Mouse (Mus musculus) limb, embryonic 14.5 days (tissue): ENCODE measurements around the gene Il21r. TPM values are rescaled to one million over a fixed set of nuclear protein-coding genes. Genes with fewer than 3 reads are reported as not detected.

Experiments
- ATAC-seq: fragments of 200-750 bp; cut with Nextera tagmentation; 2 replicates; pipeline ENCODE4 v1.8.0; 2017; ENCODE audit warnings: low read depth, moderate number of reproducible peaks, moderate TSS enrichment; ENCODE audit not compliant: low FRiP score
- DNase-seq: peaks from one replicate; pipeline ENCODE4 v3.0.0-alpha.2; 2015; ENCODE audit warnings: low spot score
- H3K27ac ChIP-seq: fragments of 300-500 bp; sonication (generic); replicated peaks from 2 replicates; pipeline ENCODE4 v1.5.1; 2014; ENCODE audit warnings: low read depth, mild to moderate bottlenecking, low read length, moderate library complexity, mixed read lengths
- H3K27me3 ChIP-seq: fragments of 300-500 bp; sonication (generic); 2 replicates; pipeline ENCODE4 v1.6.1; 2014; ENCODE audit warnings: low read length, mixed read lengths; ENCODE audit not compliant: control insufficient read depth, insufficient read depth
- H3K36me3 ChIP-seq: fragments of 300-500 bp; sonication (generic); 2 replicates; pipeline ENCODE4 v1.6.1; 2014; ENCODE audit warnings: mild to moderate bottlenecking, low read length, moderate library complexity, mixed read lengths; ENCODE audit not compliant: control insufficient read depth, insufficient read depth
- H3K4me1 ChIP-seq: fragments of 300-500 bp; sonication (generic); 2 replicates; pipeline ENCODE4 v1.6.1; 2014; ENCODE audit warnings: antibody characterized with exemption, low read length, mixed read lengths; ENCODE audit not compliant: control insufficient read depth, insufficient read depth
- H3K4me2 ChIP-seq: fragments of 300-500 bp; sonication (generic); replicated peaks from 2 replicates; pipeline ENCODE4 v1.6.1; 2014; ENCODE audit warnings: low read depth, mild to moderate bottlenecking, low read length, moderate library complexity; ENCODE audit not compliant: severe bottlenecking
- H3K4me3 ChIP-seq: fragments of 300-500 bp; sonication (generic); replicated peaks from 2 replicates; pipeline ENCODE4 v1.5.1; 2014; ENCODE audit warnings: low read length
- H3K9ac ChIP-seq: fragments of 300-500 bp; sonication (generic); 2 replicates; pipeline ENCODE4 v1.6.1; 2014; ENCODE audit warnings: mild to moderate bottlenecking, low read depth, low read length, moderate library complexity; ENCODE audit not compliant: severe bottlenecking
- H3K9me3 ChIP-seq: fragments of 300-500 bp; sonication (generic); 2 replicates; pipeline ENCODE4 v1.6.1; 2016; ENCODE audit warnings: low read length; ENCODE audit not compliant: control insufficient read depth
- POLR2A ChIP-seq: fragments of 200-500 bp; IDR thresholded peaks from 2 replicates; pipeline ENCODE4 v1.8.0; 2012; ENCODE audit warnings: inconsistent platforms, mild to moderate bottlenecking, moderate library complexity, borderline replicate concordance; ENCODE audit not compliant: insufficient read depth, insufficient read length; ENCODE audit errors: extremely low read depth
- WGBS: fragments of 180-500 bp; shearing (Covaris S2); extraction: QIAGEN DNeasy Blood & Tissue Kit; methylation state at CpG from one replicate; pipeline ENCODE4 v1.1.7; 2014; 5-methylcytosine and 5-hydroxymethylcytosine counted together
- polyA plus RNA-seq, 2 experiments: library from polyadenylated mRNA; depleted of rRNA in 1 of 2; stranded (reverse) in 1 of 2; unstranded in 1 of 2; fragments of >200 nt; fragmentation: Nextera tagmentation in 1 of 2; extraction: Ambion mirVana in 1 of 2; gene quantifications; 2 replicates each; pipeline versions ENCODE4 v1.2.1 to v1.2.3; 2012 to 2014

Gene Il21r
- polyA plus RNA-seq, 2 experiments: 0.50 to 1.2 TPM

DNA sequence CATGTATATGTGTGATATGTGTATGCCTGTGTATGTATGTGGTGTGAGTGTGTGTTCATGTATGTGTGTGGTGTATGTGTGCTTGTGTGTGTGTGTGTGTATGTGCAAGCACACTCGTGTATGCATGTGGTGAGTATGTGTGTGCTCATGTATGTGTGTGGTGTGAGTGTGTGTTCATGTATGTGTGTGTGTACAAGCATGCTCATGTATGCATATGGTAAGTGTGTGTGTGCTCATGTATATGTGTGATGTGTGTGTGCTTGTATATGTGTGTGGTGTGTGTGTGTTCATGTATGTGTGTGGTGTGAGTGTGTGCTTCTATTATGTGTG is 23.0 kb upstream of the Il21r start:
- H3K27ac ChIP-seq: no peak overlapping the region
- no peak overlapping the region for H3K9ac ChIP-seq
- H3K27me3 ChIP-seq: no peaks in the 10 kb centered on the region
- H3K4me2 ChIP-seq: no peak overlapping the region
- DNase-seq (no peak), ATAC-seq (no peak)
- no peak for TF ChIP-seq POLR2A
- H3K4me3 ChIP-seq: no peak overlapping the region
- WGBS: 95% methylated on average over 1 of the region's 1 CpGs
- H3K36me3 ChIP-seq: no peaks in the 10 kb centered on the region; the same call in 1 of the 2 replicates
- H3K4me1 ChIP-seq: peaks cover 13% of the 10 kb centered on the region
- no peaks in the 10 kb centered on the region for H3K9me3 ChIP-seq

- 7% methylated on average over 16 of the region's 16 CpGs for WGBS
- H3K27ac ChIP-seq: no peak overlapping the region
- no peaks in the 10 kb centered on the region; the same call in 1 of the 2 replicates for H3K36me3 ChIP-seq
- H3K9ac ChIP-seq: peak overlapping the region; percentile 48; the same call in 1 of the 2 replicates
- DNase-seq (no peak), ATAC-seq (0 out of 2 replicates have a peak, but pooled peaks have one; percentile 3)
- peaks cover 13% of the 10 kb centered on the region for H3K4me1 ChIP-seq
- TF ChIP-seq POLR2A: no peak
- peak overlapping the region; percentile 36 for H3K4me3 ChIP-seq
- peak overlapping the region; percentile 83 for H3K4me2 ChIP-seq
- no peaks in the 10 kb centered on the region for H3K27me3 ChIP-seq
- no peaks in the 10 kb centered on the region for H3K9me3 ChIP-seq
Measured at GRCm38 (mm10) chr7:125580625-125581316, 22.5 kb upstream of the Il21r start.

DNA sequence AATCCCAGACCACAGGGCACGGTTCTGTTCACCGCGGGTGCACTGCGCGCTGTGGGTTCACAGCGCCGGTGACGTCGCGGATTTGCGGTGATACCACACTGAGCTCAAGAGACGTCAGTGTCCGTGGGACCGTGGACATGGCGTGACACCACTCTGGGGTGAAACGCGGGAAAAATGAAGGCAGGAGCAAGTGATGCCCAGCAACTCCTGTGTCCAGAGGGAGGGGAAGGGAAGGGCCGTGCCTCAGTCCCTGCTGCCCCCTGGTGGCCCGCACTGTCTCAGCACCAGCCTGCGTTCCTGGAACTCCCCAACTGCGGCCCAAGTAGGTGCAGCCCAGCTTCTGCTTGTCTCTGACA is 21.9 kb upstream of the Il21r start:
- Histone ChIP-seq H3K36me3 (no peaks in the 10 kb centered on the region; the same call in 1 of the 2 replicates), H3K4me2 (peak overlapping the region; percentile 83), H3K27ac (no peak overlapping the region), H3K4me3 (peak overlapping the region; percentile 36), H3K9me3 (no peaks in the 10 kb centered on the region), H3K27me3 (no peaks in the 10 kb centered on the region), H3K4me1 (peaks cover 13% of the 10 kb centered on the region), H3K9ac (peak overlapping the region; percentile 48; the same call in 1 of the 2 replicates)
- TF ChIP-seq POLR2A: no peak
- WGBS: 0% methylated on average over 21 of the region's 21 CpGs
- ATAC-seq (peak; percentile 79), DNase-seq (peak; percentile 80)

GRCm38 (mm10) chr7:125583325-125584004 is 19.8 kb upstream of the Il21r start:
- ATAC-seq (no peak), DNase-seq (no peak)
- H3K9me3 ChIP-seq: no peaks in the 10 kb centered on the region
- no peak overlapping the region for H3K4me3 ChIP-seq
- H3K36me3 ChIP-seq: no peaks in the 10 kb centered on the region
- H3K9ac ChIP-seq: no peak overlapping the region
- H3K27me3 ChIP-seq: no peaks in the 10 kb centered on the region
- no peak overlapping the region for H3K4me2 ChIP-seq
- no peak overlapping the region for H3K27ac ChIP-seq
- peaks cover 10% of the 10 kb centered on the region for H3K4me1 ChIP-seq
- TF ChIP-seq POLR2A: no peak
- 73% methylated on average over 6 of the region's 6 CpGs for WGBS

DNA sequence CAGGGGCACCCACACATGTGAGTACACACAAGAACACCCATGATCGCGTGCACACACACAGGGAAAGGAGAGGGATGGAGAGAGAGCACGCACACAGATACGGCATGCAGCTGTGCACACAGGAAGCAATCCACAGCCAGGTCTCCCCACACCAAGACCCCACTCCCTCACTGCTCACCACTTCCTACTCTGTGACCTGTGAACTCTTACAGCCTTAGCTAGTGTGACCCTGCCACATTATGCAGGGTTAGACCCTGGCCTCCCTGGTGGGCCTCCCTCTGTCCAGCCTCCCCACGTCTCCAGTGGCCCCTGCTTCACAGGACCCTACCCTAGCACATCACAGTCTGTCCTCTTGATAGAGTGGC is 19.2 kb upstream of the Il21r start:
- Histone ChIP-seq H3K4me1 (peaks cover 10% of the 10 kb centered on the region), H3K4me2 (no peak overlapping the region), H3K9me3 (no peaks in the 10 kb centered on the region), H3K27ac (no peak overlapping the region), H3K9ac (no peak overlapping the region), H3K36me3 (no peaks in the 10 kb centered on the region), H3K4me3 (no peak overlapping the region), H3K27me3 (no peaks in the 10 kb centered on the region)
- no peak for ATAC-seq
- no peak for DNase-seq
- no peak for TF ChIP-seq POLR2A
- 88% methylated on average over 5 of the region's 5 CpGs for WGBS
